Mouse (Mus musculus): ENCODE results near the gene Gprc6a. TPM values are rescaled to one million over a fixed set of nuclear protein-coding genes. Genes with fewer than 3 reads are reported as not detected.

Gene Gprc6a
- total and polyA plus RNA-seq, 3 experiments, result not detected

- Histone ChIP-seq H3K27ac (ENCODE audit: control insufficient read depth, low read depth, low read length) (no peak overlapping the region), H3K4me1 (ENCODE audit: control insufficient read depth in 1 of 2, insufficient read depth in 2 of 2, low read length in 2 of 2) (no peaks in the 10 kb centered on the region), H3K79me2 (ENCODE audit: control insufficient read depth, insufficient read depth, low read length, poor library complexity) (no peaks in the 10 kb centered on the region), H3K9me3 (replicated peaks; ENCODE audit: insufficient read depth, low read length) (no peaks in the 10 kb centered on the region), H3K36me3 (ENCODE audit: control insufficient read depth in 1 of 2, insufficient read depth in 2 of 2, low read length in 2 of 2) (no peaks in the 10 kb centered on the region), H3K9ac (ENCODE audit: control insufficient read depth, low read depth, low read length, poor library complexity, severe bottlenecking) (no peak overlapping the region), H3K4me3 (ENCODE audit: control insufficient read depth in 1 of 2, insufficient read depth in 1 of 2, low read depth in 2 of 2, low read length in 2 of 2) (no peak overlapping the region), H3K27me3 (ENCODE audit: control insufficient read depth in 1 of 2, insufficient read depth in 2 of 2, low read length in 2 of 2) (no peaks in the 10 kb centered on the region)
- TF ChIP-seq TBP (IDR thresholded peaks at IDR 0.05; ENCODE audit: low read depth, low read length) (no peak), ZKSCAN1 (IDR thresholded peaks at IDR 0.05; ENCODE audit: low read depth, low read length) (no peak), USF1 (IDR thresholded peaks at IDR 0.05; ENCODE audit: low read depth, low read length) (no peak), ETS1 (IDR thresholded peaks at IDR 0.05; ENCODE audit: low read depth, low read length) (no peak), RAD21 (IDR thresholded peaks at IDR 0.05; ENCODE audit: low read depth, low read length) (no peak), HCFC1 (IDR thresholded peaks at IDR 0.05; ENCODE audit: low read depth, low read length) (no peak), UBTF (IDR thresholded peaks at IDR 0.05; ENCODE audit: borderline replicate concordance, insufficient read depth, low read depth, low read length) (no peak), NELFE (IDR thresholded peaks at IDR 0.05; ENCODE audit: low read depth, low read length) (no peak), ELF1 (IDR thresholded peaks at IDR 0.05; ENCODE audit: low read depth, low read length) (no peak), MAFK (IDR thresholded peaks at IDR 0.05; ENCODE audit: borderline replicate concordance, low read depth, low read length) (no peak), POLR2A (IDR thresholded peaks at IDR 0.05; ENCODE audit: control insufficient read depth in 1 of 2, insufficient read depth in 1 of 2, low read depth in 1 of 2, low read length in 2 of 2, poor library complexity in 1 of 2) (no peak), USF2 (IDR thresholded peaks at IDR 0.05; ENCODE audit: borderline replicate concordance in 1 of 2, insufficient read depth in 1 of 2, low read depth in 1 of 2, low read length in 2 of 2) (no peak), GATA1 (IDR thresholded peaks at IDR 0.05; ENCODE audit: low read depth, low read length) (no peak), MYC (IDR thresholded peaks at IDR 0.05; ENCODE audit: low read depth, low read length) (no peak), ZC3H11A (IDR thresholded peaks at IDR 0.05; ENCODE audit: low read depth, low read length) (no peak), POLR2AphosphoS5 (IDR thresholded peaks at IDR 0.05; ENCODE audit: borderline replicate concordance, low read depth, low read length) (no peak), SMC3 (IDR thresholded peaks at IDR 0.05; ENCODE audit: low read depth, low read length) (no peak), SIN3A (IDR thresholded peaks at IDR 0.05; ENCODE audit: low read length) (no peak)
- no peak for DNase-seq (ENCODE audit: low read depth, low spot score)
These were observed 46.3 kb downstream of the Gprc6a start for GRCm38 (mm10) chr10:51584919-51585318.

- no peaks in the 10 kb centered on the region for H3K9me3 ChIP-seq (replicated peaks; ENCODE audit: insufficient read depth, low read length)
- H3K36me3 ChIP-seq (ENCODE audit: control insufficient read depth in 1 of 2, insufficient read depth in 2 of 2, low read length in 2 of 2), result no peaks in the 10 kb centered on the region
- no peak for TF ChIP-seq MAFK (IDR thresholded peaks at IDR 0.05; ENCODE audit: borderline replicate concordance, low read depth, low read length)
- TF ChIP-seq MAX (IDR thresholded peaks at IDR 0.05; ENCODE audit: low read length), result no peak
- no peak for TF ChIP-seq RCOR1 (IDR thresholded peaks at IDR 0.05; ENCODE audit: low read depth, low read length)
- no peak for TF ChIP-seq SIN3A (IDR thresholded peaks at IDR 0.05; ENCODE audit: low read length)
- TF ChIP-seq MAZ (IDR thresholded peaks at IDR 0.05; ENCODE audit: low read depth, low read length), result no peak
- no peak for TF ChIP-seq GATA1 (IDR thresholded peaks at IDR 0.05; ENCODE audit: low read depth, low read length)
- no peak for TF ChIP-seq EP300 (IDR thresholded peaks at IDR 0.05; ENCODE audit: low read depth in 1 of 2, low read length in 2 of 2)
- no peak for TF ChIP-seq USF2 (IDR thresholded peaks at IDR 0.05; ENCODE audit: borderline replicate concordance in 1 of 2, insufficient read depth in 1 of 2, low read depth in 1 of 2, low read length in 2 of 2)
- no peaks in the 10 kb centered on the region for H3K27me3 ChIP-seq (ENCODE audit: control insufficient read depth in 1 of 2, insufficient read depth in 2 of 2, low read length in 2 of 2)
- H3K9ac ChIP-seq (ENCODE audit: control insufficient read depth, low read depth, low read length, poor library complexity, severe bottlenecking), result no peak overlapping the region
- H3K79me2 ChIP-seq (ENCODE audit: control insufficient read depth, insufficient read depth, low read length, poor library complexity), result no peaks in the 10 kb centered on the region
- no peak overlapping the region for H3K4me3 ChIP-seq (ENCODE audit: control insufficient read depth in 1 of 2, insufficient read depth in 1 of 2, low read depth in 2 of 2, low read length in 2 of 2)
- no peaks in the 10 kb centered on the region for H3K4me1 ChIP-seq (ENCODE audit: control insufficient read depth in 1 of 2, insufficient read depth in 2 of 2, low read length in 2 of 2)
- H3K27ac ChIP-seq (ENCODE audit: control insufficient read depth, low read depth, low read length), result no peak overlapping the region
- no peak for DNase-seq (ENCODE audit: low read depth, low spot score)
These were observed 46.9 kb downstream of the Gprc6a start for GRCm38 (mm10) chr10:51584378-51584777.

Measured in MEL (cell line).